In genomic region chrX:38313626-38314210, GRCm38 (mm10) we compare ENCODE assay signal across 19 mouse cellular contexts. TPM values are rescaled to one million over a fixed set of nuclear protein-coding genes. Genes with fewer than 3 reads are reported as not detected.
DNase-seq lines count a peak whose midpoint lies in the region; ATAC-seq lines count a peak whose summit lies in the region.
"Had no signal": no experiment of that assay in that cellular context is flagged by ENCODE, and none has a peak within 500 bp of the region (broad histone marks: within the 10 kb centered on the region; RNA-seq: fewer than 3 reads in every experiment).

No protein-coding gene starts in this region.

- peak; percentile 77 for DNase-seq in adrenal gland, adult 2 months
- no peak for DNase-seq in adrenal gland, postnatal 4 days (ENCODE audit: low spot score in 2 of 2)
- peak; percentile 25 for DNase-seq in ovary, adult 18-20 months (ENCODE audit: low spot score)
- no peak for DNase-seq in ovary, postnatal 36 days (ENCODE audit: low spot score)
- peak; percentile 41 for DNase-seq in skeletal muscle tissue, adult 2 months (ENCODE audit: low read depth, low spot score)
- no peak for DNase-seq in kidney, adult 11 months
- no peak for DNase-seq in urinary bladder, postnatal 36 days (ENCODE audit: low spot score in 2 of 2)

- H3K4me1 ChIP-seq in hindbrain, embryonic 16.5 days (ENCODE audit: control insufficient read depth, insufficient read depth, low read depth, low read length) = no peaks in the 10 kb centered on the region
- H3K4me1 ChIP-seq: limb, embryonic 15.5 days had no signal

- 0 out of 2 replicates have a peak overlapping the region, but pooled peaks have one; percentile 32 for H3K27ac ChIP-seq in hindbrain, embryonic 16.5 days (ENCODE audit: low read depth, low read length)
- H3K27ac ChIP-seq: heart, embryonic 13.5 days; layer of hippocampus, adult 2 months; limb, embryonic 15.5 days; stomach, postnatal 0 days had no signal

- WGBS in hindbrain, embryonic 16.5 days = 59% methylated on average over 6 of the region's 6 CpGs

- no peak overlapping the region for H3K9ac ChIP-seq in hindbrain, embryonic 16.5 days (ENCODE audit: low read depth, low read length)
- H3K9ac ChIP-seq: heart, embryonic 13.5 days; limb, embryonic 15.5 days had no signal

- H3K4me3 ChIP-seq in hindbrain, embryonic 16.5 days (ENCODE audit: low read length) = no peak overlapping the region
- H3K4me3 ChIP-seq: heart, embryonic 13.5 days; layer of hippocampus, adult 2 months; limb, embryonic 15.5 days; myocyte had no signal

- H3K27me3 ChIP-seq in hindbrain, embryonic 16.5 days (replicated peaks; ENCODE audit: control insufficient read depth, insufficient read depth, low read length) = no peaks in the 10 kb centered on the region
- H3K27me3 ChIP-seq: heart, embryonic 13.5 days; limb, embryonic 15.5 days had no signal

- no peak overlapping the region for H3K4me2 ChIP-seq in hindbrain, embryonic 16.5 days (ENCODE audit: low read length)
- H3K4me2 ChIP-seq: heart, embryonic 13.5 days; limb, embryonic 15.5 days had no signal

- no peak; the same call in 1 of the 2 replicates for ATAC-seq in hindbrain, embryonic 16.5 days
- ATAC-seq: Patski had no signal

- no peaks in the 10 kb centered on the region for H3K9me3 ChIP-seq in hindbrain, embryonic 16.5 days (ENCODE audit: control insufficient read depth, low read length)
- H3K9me3 ChIP-seq: heart, embryonic 13.5 days; limb, embryonic 15.5 days had no signal

- H3K36me3 ChIP-seq in hindbrain, embryonic 16.5 days (ENCODE audit: control insufficient read depth, insufficient read depth, low read length) = no peaks in the 10 kb centered on the region
- H3K36me3 ChIP-seq: heart, embryonic 13.5 days; limb, embryonic 15.5 days had no signal

RNA-seq across cellular contexts. Expression of gene Atp1b4, which starts 2.3 kb away (rescaled TPM):
- total RNA-seq in adrenal gland, adult 2 months (2021) = not detected
- not detected in 2 replicates for polyA plus RNA-seq in adrenal gland, adult 2 months (2012; rRNA removed)
- 10 to 100 TPM; 10.3 to 18.9 TPM for total RNA-seq in adrenal gland, postnatal 4 days (2021)
- polyA plus RNA-seq in hindbrain, embryonic 16.5 days (2015; fragmentation: Nextera tagmentation; extraction: Ambion mirVana) = 0.06 and 1.7 TPM in 2 replicates
- total RNA-seq: hematopoietic stem cell, adult 5-6 weeks; layer of hippocampus, adult 2 months; left cerebral cortex, adult 8-10 months had no signal
- polyA plus RNA-seq: cortical plate, adult 2 months; kidney, embryonic 14.5 days; myocyte; Patski; spleen, adult 2 months had no signal

Comparison
In these comparisons a context has a peak if more than half of its experiments do, and no peak if none do; other contexts are left out.
1. DNase-seq: peak in adrenal gland, adult 2 months (single experiment), ovary, adult 18-20 months (single experiment) and skeletal muscle tissue, adult 2 months (single experiment); none in adrenal gland, postnatal 4 days (0 of 2), ovary, postnatal 36 days (single experiment), kidney, adult 11 months (single experiment) and urinary bladder, postnatal 36 days (0 of 2).
2. RNA of gene Atp1b4, which starts 2.3 kb away (total RNA-seq): 10.3 to 18.9 TPM in adrenal gland, postnatal 4 days; not detected in adrenal gland, adult 2 months; every median in the first group is over 10 times any median in the second.